Mouse (Mus musculus): ENCODE results near the gene Hoxa13.

Hoxa13 gene

GRCm38 (mm10) chr6:52234428-52235140, 26.1 kb downstream of the Hoxa13 start:
- no peak for DNase-seq (ENCODE audit: low read depth)

- no peak for DNase-seq (ENCODE audit: low read depth)
Observed at GRCm38 (mm10) chr6:52233546-52234427, 26.9 kb downstream of the Hoxa13 start.

- no peak for DNase-seq (ENCODE audit: low read depth)
Observed at GRCm38 (mm10) chr6:52232984-52233545, 27.6 kb downstream of the Hoxa13 start.

- no peak for DNase-seq (ENCODE audit: low read depth)
Observed at GRCm38 (mm10) chr6:52232568-52232965, 28.1 kb downstream of the Hoxa13 start.

- DNase-seq (ENCODE audit: low read depth), result no peak
Observed at GRCm38 (mm10) chr6:52231885-52232567, 28.7 kb downstream of the Hoxa13 start.

- no peak for DNase-seq (ENCODE audit: low read depth)
Observed at GRCm38 (mm10) chr6:52230516-52231165, 30.0 kb downstream of the Hoxa13 start, which contains the start of gene Hoxa9. TSS of gene Hoxa9 (minus strand) at chr6:52231089.

GRCm38 (mm10) chr6:52229558-52230416, 30.9 kb downstream of the Hoxa13 start:
- no peak for DNase-seq (ENCODE audit: low read depth)

GRCm38 (mm10) chr6:52228475-52229465, 31.9 kb downstream of the Hoxa13 start:
- DNase-seq (ENCODE audit: low read depth), result no peak

- DNase-seq (ENCODE audit: low read depth), result no peak
Observed at GRCm38 (mm10) chr6:52227470-52228222, 33.0 kb downstream of the Hoxa13 start.

GRCm38 (mm10) chr6:52226569-52227257, 34.0 kb downstream of the Hoxa13 start:
- no peak for DNase-seq (ENCODE audit: low read depth)

- no peak for DNase-seq (ENCODE audit: low read depth)
Observed at GRCm38 (mm10) chr6:52225612-52226568, 34.8 kb downstream of the Hoxa13 start.

GRCm38 (mm10) chr6:52224895-52225611, 35.6 kb downstream of the Hoxa13 start:
- no peak for DNase-seq (ENCODE audit: low read depth)

GRCm38 (mm10) chr6:52223939-52224760, 36.5 kb downstream of the Hoxa13 start:
- DNase-seq (ENCODE audit: low read depth), result no peak

- no peak for DNase-seq (ENCODE audit: low read depth)
Observed at GRCm38 (mm10) chr6:52222729-52223128, 38.0 kb downstream of the Hoxa13 start.

- DNase-seq (ENCODE audit: low read depth), result no peak
Observed at GRCm38 (mm10) chr6:52221993-52222685, 38.5 kb downstream of the Hoxa13 start.

All from fibroblast of lung, adult 2 months (primary cell).